Mouse (Mus musculus) left cerebral cortex, postnatal 4 days (tissue): ENCODE data around the gene Tfr2. TPM values are rescaled to one million over a fixed set of nuclear protein-coding genes. Genes with fewer than 3 reads are reported as not detected.

ENCODE experiments used
- DNase-seq: peaks from one replicate; pipeline ENCODE4 v3.0.0-alpha.2; 2022
- intact Hi-C: fragments of 180-260 bp; cut with DNase I; formaldehyde crosslinking; loops from one replicate; pipeline ENCODE4 v1.15.1; 2025
- total RNA-seq, 2 experiments: library from RNA; stranded (reverse); gene quantifications; 2 replicates each; pipeline ENCODE4 v1.2.3; 2021

Tfr2 gene
- total RNA-seq, 2 experiments from 2014 or later, result 28.3 to 28.8 TPM

DNA sequence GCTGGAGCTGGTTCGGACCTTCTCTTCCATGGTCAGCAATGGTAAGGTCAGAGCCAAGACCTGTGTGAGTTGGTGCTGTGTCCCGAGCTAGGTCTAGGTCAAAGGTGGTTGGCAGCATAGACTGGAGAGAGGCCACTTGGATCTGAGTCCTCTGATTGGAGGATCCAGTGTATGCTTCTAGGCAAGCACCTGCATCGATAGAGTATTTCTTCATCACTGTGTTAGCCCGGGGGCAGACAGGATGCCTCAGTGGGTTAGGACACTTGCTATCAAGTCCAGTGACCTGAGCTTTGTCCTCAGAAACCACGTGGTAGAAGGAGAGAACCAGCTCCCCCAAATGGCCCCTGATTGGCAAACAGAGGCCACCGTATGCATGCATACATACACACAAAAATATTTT is 10.6 kb downstream of the Tfr2 start:
- intact Hi-C loops, result no loop called here
- no peak for DNase-seq

DNA sequence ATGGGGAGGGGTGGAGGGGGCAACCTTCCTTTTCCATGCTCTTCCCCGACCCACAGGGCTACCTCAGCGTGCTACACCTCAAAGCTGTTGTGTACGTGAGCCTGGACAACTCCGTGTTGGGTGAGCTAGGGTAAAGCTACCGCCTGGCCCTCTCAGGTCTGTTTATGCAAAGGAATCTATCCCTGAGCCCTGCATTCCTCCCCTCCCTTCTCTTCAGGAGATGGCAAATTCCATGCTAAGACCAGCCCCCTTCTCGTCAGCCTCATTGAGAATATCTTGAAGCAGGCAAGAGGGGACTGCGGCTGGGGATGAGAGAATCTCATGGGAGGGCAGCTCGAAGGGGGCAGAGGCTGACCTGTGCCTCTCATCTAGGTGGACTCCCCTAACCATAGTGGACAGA is 13.1 kb downstream of the Tfr2 start:
- intact Hi-C loops, result no loop called here

DNA sequence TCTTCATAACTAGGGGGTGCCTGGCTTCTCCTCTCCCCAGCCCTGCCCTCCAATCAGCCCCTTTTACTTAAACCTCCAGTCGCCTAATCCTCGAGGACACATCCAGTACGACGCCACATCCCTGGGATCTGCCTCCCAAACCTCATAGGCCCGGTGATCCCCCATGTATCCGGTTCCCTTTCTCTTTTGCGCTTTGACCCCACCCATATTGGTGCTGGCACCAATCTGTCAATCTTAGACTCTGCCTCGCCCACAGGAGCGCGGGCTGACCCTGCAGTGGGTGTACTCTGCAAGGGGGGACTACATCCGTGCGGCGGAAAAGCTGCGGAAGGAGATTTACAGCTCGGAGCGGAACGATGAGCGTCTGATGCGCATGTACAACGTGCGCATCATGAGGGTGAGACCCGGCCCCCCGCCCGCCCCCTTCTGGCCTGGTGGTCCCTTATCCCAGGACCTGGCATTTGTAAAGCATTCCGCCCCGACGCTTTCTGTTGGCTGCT is 14.1 kb downstream of the Tfr2 start:
- peak; percentile 87 for DNase-seq
- intact Hi-C loops, result no loop called here

More for the DNA sequence above, 13.1 kb downstream of the Tfr2 start:
- DNase-seq, result no peak

DNA sequence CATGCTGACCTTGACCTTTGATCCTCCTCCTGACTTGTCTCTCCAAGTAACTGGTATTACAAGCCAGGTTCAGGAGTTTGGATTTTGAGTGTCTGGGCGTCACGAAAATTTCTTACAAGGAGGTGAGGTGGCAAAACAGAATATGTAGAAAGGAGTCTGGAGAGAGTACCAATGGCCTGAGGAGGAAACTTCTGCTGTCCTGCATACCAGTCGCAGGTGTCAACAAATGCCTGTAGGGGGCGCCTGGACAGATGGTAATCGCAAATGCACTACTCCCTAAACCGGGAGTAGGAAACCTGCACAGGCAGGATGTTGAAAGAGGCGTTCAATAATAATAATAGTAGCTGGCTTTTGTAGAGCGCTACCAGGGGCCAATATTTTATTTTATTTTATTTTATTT is 15.3 kb downstream of the Tfr2 start:
- peak; percentile 81 for DNase-seq
- intact Hi-C loops, result no loop called here

DNA sequence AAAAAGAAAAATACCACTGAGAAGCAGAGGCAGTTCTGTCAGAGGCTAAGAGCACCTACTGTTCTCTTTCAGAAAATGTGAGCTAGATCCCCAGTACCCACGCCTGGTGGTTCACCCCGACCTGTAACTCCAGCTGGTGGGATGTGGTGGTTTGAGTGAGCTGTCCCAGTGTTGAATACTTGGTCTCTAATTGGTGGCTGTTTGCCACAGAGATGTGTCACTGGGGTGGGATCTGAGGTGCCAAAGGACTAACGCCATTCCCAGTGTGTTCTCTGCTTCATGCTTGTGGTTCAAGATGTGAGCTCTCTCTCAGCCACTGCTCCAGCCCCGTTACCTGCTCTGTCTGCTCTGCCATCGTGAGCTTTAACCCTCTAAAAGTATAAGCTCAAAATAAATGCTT is 20.9 kb downstream of the Tfr2 start:
- intact Hi-C loops, result no loop called here
- DNase-seq, result no peak

DNA sequence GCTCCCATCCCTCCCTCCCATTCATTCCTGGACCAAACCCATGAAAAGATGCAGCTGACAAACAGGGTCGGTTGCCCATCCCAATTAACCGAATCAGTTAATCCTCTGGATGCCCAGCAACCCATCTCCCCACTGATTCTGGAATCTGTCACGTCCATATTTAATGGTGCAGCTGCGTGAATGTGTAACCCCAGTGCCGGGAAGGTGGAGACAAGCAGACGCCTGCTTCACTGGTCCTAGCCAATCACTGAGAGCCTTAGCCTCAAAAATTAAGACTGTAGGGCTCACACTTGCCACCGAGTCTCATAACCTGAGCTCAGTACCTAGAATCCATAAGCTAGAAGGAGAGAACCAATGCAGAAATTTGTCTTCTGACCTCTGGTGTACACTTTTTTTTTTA is 26.3 kb downstream of the Tfr2 start:
- no peak for DNase-seq
- intact Hi-C loops, result no loop called here

DNA sequence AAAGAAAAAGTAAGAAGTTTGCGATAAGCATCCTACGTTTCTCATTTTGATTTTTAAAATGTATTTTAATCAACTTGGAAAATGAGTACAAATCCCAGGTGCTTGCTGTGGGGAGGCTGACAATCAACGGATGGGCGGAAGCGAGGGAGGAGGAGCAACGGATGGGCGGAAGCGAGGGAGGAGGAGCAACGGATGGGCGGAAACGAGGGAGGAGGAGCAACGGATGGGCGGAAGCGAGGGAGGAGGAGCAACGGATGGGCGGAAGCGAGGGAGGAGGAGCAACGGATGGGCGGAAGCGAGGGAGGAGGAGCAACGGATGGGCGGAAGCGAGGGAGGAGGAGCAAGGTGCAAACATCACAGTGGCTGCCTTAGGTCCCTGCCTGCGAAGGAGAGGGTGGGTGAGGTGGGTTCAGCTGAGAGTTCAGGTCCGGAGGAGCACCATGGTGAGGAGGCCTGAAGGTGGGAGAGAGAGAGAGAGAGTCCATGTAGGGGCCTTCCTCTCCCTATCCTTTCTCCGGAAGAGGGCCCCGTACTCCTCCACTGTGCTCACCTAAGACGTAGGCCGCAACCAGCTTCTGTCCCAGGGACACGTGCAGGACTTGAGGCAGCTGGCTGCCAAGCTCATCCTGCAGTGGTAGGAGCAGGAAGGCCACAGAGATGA is 27.1 kb downstream of the Tfr2 start:
- intact Hi-C loops, result no loop called here
- no peak for DNase-seq

DNA sequence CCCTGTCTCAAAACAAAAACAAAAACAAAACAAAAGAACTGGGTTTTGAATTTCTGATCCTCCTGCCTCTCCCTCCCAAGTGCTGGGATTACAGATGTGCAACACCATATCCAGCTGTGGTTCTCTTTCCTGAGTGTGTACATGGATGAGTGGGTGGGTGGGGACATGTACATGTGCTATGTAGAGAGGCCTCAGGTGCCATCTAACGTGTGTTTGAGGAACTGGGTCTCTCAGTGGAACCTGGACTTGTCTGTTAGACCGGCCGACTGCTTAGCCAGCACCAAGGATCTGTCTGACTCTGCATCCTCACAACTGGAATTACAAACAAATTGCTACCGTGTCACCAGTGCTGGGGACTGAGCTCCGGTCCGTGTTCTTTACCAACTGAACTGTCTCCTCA is 28.0 kb downstream of the Tfr2 start:
- DNase-seq, result no peak
- intact Hi-C loops, result no loop called here

DNA sequence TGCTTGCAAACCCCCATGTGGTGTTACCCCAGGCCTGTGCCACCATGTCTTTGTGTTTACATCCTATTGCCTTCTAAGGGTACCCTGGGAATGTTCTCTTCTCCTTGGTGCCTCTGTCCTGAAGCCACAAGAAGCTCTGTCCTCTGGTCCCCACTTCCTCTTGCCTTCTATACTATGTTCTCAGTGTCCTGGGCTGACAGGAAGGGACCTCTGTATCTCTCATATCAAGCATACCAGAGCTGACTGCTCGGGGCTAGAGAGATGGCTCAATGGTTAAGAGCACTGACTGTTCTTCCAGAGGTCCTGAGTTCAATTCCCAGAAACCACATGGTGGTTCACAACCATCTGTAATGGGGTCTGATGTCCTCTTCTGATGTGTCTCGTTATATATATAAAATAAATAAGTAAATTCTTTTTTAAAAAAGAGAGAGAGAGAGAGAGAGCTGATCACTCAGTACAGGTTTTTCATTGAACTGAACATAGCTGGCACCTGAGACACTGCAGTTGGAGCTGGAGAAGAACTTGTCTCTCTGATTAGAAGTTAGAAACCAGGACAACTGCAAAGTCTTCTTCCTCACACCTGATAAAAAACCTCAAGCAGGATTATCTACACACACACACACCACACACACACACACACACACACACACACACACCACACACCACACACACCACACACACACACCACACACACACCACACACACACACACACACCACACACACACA is 28.6 kb downstream of the Tfr2 start:
- DNase-seq, result no peak
- intact Hi-C loops, result no loop called here

DNA sequence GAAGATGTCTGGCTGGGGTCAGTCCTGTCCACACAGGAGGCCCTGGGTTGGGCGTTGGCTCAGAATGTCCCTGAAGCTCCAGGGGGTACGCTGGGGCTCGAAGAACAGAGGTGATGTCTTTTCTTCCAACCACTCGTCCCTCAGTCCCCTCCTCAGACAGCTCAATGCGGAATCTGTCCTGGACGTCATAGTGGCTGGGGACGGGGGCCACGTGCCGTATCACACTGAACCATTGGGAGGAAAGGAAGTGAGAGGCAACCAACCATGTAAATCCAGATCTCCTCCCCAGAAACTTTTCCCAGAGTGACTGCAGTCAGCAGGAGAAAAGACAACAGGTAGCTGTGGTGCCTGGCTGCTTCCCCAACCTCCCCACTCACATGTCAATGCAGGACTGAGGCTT is 30.0 kb downstream of the Tfr2 start:
- intact Hi-C loops, result no loop called here
- no peak for DNase-seq

DNA sequence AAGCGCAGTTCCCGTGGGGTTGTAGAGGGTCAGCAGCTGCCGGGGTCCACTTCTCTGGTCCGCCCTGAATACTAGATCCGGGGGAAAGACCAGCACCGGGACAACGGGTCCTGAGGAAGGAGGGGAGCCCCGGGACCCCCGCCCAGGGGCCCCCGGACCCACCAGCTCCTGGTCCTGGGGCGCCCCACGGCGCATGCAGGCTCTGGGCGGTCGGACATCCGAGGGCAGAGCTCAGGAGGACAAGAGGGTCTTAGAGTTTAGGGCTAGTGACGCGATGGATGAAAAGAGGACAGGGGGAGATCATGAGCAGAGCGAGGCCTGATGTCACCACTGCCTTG is 30.6 kb downstream of the Tfr2 start:
- intact Hi-C loops, result no loop called here
- no peak for DNase-seq

DNA sequence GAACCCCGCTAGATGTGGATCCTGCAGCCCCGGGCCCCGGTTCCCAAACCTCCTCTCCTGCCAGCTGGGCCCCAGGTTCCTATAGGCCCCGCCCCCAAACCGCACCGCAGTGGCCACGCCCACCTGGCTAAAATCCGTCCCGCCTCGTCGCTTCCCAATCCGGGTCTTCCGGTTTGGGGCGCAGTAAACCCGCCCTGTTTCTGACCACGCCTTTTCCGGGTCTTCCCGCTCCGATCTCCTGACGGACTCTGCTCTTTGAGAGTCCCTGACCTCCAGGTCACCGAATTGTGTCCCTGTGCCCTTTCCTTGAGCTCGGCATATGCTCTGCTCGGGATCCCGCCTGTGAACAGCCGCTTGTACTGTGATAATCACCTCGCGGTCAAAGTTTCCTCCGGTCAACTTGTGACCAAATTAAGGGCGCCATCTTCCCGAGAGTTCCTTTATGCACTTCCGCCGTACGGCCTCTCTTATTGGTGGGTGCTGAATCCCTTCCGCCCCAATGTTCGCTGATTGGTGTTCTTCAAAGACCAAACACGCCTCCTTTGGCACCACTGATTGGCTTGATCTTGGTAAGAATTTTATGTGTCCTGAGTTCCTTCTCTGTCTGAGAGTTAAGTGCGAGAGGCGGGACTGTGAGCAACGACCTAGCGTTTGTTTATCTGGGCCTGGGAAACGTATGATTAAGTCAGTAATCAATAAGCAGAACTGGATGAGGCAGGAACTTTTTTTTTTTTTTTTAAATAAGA is 31.2 kb downstream of the Tfr2 start, which contains the start of gene Mospd3:
Mospd3 (minus strand) TSS at position 440 of the 746 bp plus-strand sequence.
- intact Hi-C loops, result no loop called here
- peak; percentile 96 for DNase-seq

DNA sequence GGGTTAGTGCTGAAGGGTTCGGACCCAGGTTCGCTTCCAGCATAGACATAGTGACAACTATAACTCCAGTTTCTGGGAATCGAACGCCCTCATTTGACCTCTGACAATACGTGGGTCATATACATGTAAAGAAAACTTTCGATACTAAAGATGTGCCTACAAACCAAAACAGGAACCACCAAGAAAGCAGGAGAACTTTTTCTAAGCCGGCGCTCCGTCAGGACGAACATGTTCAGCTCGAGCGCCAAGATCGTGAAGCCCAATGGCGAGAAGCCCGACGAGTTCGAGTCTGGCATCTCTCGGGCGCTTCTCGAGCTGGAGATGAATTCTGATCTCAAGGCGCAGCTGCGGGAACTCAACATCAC is 31.7 kb downstream of the Tfr2 start:
- DNase-seq, result no peak
- intact Hi-C loops, result no loop called here

DNA sequence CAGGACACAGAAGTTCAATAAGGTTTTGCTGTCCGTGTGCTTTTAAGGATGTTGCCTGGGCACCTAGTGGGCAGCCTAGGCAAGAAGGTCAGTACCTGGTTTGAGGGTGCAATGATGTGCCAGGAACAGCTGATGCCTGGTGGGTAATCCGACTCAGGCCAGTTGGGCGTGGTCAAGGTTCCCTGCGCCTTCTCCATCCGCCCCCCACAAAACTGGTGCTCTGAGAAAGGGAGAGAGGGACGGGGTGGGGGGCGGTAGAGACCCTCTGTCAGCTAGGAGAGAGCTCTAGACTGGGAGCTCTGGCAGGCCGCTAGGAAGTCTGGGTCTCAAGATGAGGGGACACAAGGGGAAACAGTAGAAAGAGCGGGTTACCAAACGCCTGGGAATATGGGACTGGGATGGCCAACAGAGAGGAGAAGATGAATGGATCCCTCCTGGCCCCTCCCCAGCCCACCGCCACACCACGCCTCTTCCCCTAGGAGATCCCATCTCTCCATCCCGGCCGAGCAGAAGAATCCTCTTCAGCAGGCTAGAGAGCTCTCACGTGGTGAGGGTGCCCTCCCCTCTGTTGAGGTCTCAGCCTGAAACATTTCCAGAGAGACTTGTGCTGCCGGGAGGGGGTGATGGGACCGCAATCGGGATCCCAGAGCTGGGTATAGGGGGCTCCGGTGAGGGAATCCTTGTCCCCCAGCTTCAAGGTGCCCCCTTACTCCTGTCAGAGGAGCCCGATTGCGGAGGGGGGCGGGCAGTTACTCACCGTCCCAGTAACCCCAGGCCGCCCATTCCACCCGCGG is 38.4 kb downstream of the Tfr2 start:
- no peak for DNase-seq
- intact Hi-C loops, result no loop called here

DNA sequence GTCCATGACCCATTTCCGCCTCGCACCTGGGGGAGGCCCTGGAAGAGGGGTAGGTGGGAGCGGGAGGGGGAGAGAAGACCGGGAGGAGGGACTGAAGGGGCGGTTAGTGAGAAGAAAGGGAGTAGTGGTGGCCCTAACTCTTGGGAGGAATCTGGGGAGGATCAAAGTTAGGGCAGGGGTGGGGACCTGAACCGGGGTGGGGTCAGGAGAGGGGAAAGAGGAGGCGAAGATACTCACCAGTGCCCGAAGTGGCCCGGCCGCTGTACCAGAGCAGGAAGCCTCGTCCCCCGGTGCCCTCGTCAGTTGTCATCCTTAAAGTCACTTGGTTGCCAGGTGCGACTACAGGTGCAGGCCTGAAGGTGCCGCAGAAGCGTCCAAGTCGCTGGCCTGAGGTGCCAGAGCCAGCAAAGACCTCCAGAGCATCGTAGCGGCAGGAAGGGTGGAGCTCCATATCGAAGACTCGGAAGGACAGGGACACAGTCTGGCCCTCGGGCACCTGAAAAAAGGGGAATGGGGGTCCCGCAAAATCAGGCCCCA is 39.1 kb downstream of the Tfr2 start:
- no peak for DNase-seq
- intact Hi-C loops, result no loop called here

DNA sequence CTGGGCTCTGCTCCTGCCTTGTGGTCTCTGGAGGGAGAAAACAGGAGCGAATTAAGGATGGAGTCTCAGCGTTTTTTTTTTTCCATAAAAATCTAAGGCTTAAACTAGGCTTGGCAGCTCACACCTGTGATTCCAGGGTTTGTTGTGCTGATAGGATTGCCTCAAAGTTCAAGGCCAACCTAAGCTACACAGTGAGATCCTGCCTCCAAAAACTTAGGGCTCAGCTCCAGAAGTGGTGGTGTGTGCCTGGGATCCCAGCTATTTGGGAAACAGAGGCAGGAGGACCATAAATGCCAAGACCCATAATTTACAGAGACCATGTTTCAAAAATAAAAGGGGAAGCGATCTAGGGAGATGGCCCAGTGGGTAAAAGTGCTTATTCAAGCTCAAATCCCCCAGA is 39.7 kb downstream of the Tfr2 start:
- intact Hi-C loops, result no loop called here
- no peak for DNase-seq

DNA sequence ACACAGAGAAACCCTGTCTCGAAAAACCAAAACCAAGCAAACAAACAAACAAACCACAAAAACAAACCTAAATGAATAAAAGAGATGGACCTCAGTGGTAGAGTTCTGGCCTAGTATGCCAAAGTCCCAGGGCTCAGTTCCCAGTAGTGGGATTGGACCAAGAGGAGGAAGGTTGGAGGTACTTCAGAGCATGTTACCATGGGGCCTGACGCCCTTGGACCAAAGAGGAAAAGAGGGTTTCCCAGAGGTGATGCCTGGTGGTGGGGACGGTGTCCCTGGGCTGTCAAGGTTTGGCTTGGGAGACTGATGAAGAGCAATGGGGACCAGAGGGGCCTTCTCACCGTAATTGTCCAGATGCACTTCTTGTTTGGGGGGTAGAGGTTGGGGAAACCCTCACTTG is 40.4 kb downstream of the Tfr2 start:
- DNase-seq, result no peak

DNA sequence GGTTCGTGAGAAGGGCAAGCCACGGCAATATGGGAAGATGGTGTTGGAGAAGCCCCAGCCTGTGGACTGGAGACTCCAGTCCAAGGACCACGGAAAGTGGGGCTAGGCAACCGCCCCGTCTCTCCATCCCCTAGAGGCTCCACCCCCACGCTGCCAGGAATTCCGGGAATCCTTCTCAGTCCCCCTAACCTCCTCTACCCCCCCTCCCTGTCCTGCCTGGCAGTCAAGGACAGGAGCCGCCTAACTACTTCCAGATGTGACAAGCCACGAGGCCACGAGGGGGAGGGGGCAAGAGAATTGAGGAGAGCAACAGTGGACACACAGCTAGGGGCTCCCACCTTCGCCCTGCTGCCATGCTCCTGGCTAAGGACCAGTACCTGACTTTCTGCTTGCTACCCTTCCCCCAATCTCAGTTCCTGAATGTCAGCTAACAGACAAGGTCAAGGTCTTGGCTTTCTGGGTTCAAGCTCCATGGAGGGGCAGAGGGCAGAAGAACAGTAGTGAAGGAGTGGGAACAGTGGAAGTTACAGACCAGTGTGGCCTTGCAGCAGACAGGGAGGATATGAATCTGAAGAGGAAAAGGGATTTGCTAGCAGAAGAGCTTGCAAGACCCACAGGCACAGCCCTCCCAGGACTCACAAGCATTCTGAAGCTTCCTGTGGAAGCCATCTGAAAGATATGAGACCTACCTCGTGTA is 41.1 kb downstream of the Tfr2 start:
- intact Hi-C loops, result no loop called here
- DNase-seq, result no peak

More for the DNA sequence above, 40.4 kb downstream of the Tfr2 start:
- intact Hi-C loops, result no loop called here

DNA sequence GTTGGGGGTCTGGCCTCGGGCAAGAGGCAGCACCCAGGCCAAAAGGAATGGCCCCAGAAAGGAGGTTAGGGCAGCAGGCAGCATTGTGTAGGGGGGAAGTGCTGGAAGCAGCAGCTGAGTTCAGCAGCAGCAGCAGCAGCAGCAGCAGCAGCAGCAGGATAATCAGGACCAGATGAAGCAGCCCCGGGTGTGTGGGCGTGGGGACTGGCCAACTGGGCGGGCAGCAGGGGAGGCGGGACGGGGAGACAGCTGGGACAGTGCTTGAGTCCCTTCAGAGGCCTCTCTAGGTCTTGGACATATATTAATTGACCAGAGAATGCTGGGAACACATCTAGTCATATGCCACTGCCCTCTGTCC is 41.6 kb downstream of the Tfr2 start:
- DNase-seq, result peak; percentile 35
- intact Hi-C loops, result no loop called here

DNA sequence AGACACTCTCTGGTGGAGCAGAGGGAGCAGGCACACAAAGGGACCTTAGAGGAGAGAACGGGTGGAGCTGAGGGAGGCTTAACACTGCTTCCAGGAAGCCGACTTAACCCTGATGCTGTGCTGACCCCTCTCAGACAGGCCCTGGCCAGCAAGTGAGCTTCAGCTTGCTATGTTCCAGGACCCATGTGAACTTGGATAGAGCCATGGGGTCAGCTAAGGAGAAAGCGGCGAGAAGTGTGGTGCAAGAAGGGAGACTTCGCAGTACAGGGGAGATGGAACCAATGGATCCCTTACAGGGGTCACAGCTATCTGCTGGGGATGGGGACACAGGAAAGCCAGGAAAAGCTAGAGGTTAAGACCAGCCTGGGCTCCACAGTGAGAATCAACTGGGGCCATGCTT is 43.4 kb downstream of the Tfr2 start:
- intact Hi-C loops, result no loop called here
- DNase-seq, result no peak
